Mouse (Mus musculus) T-helper 2 cell (primary cell): ENCODE data around the gene Cers6.

Source experiments
- in situ Hi-C: fragments of 300-600 bp; cut with MboI, MseI; formaldehyde crosslinking; loops from one replicate; pipeline ENCODE4 v1.15.1; 2025; ENCODE audit warnings: high pct_unique_total_duplicates

The Cers6 gene

GRCm38 (mm10) chr2:69113829-69114547 is 252.7 kb downstream of the Cers6 start:
- in situ Hi-C loops = no loop called here

DNA sequence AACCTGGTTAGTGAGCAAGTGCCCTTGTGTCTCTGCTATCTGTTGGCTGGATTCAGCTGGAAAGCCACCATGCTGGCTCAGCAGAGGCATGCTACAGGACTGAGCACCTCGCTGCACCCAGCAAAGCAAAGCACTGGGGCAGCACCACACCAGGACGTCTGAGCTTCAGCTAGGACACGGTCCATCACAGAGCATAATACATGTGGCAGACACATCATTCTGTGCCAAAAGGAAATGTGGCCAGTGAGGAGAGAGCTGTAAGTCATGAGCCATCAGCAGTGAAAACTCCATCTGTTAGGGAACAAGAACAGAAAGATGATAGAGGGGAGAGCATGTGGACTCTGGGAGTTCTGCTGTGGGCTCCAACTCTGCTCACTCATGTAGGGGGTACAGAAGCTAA is 254.7 kb downstream of the Cers6 start:
- in situ Hi-C loops = no loop called here

- in situ Hi-C loops = no loop called here
Observed at GRCm38 (mm10) chr2:69116767-69117166, 255.5 kb downstream of the Cers6 start.

DNA sequence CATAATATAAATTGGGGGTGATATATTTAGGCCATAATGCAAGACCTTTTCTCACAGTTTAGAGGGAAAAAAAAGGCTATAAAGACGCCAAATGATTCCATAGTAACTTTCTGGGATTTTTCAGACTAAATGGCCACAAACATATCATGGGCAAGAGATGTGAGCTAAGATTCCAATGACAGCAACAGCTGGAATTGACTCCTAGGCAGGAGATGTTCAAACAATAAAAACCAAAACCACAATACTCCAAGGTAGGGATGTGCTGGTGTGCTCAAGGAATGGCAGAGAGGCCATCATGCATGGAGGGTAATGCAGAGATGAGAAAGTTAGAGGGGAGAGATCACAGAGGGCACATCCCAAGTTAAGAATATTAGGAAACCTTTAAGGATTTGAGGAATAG is 257.8 kb downstream of the Cers6 start:
- in situ Hi-C loops = no loop called here

GRCm38 (mm10) chr2:69119718-69120117 is 258.5 kb downstream of the Cers6 start:
- in situ Hi-C loops = no loop called here

- in situ Hi-C loops = no loop called here
Observed at GRCm38 (mm10) chr2:69121681-69122080, 260.4 kb downstream of the Cers6 start.

- in situ Hi-C loops = no loop called here
Observed at GRCm38 (mm10) chr2:69125425-69125824, 264.2 kb downstream of the Cers6 start.

GRCm38 (mm10) chr2:69128321-69128720 is 267.1 kb downstream of the Cers6 start:
- in situ Hi-C loops = no loop called here

DNA sequence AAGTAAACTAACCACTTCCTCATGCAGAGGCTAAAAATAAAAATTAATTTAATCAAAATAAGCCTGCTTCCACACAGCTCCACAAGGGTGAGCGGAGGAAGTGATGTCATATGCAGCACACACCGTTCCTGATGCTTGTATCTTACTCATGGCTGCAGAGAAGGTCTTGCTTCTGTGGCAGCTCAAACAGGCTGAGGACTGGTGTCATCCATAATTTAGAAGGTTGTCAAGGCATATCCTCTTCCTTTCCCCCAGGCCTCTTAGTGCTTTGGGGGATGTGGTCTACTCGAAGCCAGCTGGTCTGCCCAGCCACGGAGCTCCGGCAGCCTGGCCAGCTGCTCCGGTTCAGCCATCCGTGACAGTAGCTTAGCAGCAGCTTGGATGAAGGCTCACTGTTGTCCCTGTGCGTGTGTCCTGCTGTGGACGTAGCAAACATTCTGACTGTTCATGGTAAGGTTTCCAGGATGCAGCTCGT is 267.7 kb downstream of the Cers6 start:
- in situ Hi-C loops = no loop called here

- in situ Hi-C loops = no loop called here
Observed at GRCm38 (mm10) chr2:69129425-69130210, 268.4 kb downstream of the Cers6 start.

GRCm38 (mm10) chr2:69132046-69132445 is 270.8 kb downstream of the Cers6 start:
- in situ Hi-C loops = no loop called here

- in situ Hi-C loops = no loop called here
Observed at GRCm38 (mm10) chr2:69132488-69133040, 271.3 kb downstream of the Cers6 start.

DNA sequence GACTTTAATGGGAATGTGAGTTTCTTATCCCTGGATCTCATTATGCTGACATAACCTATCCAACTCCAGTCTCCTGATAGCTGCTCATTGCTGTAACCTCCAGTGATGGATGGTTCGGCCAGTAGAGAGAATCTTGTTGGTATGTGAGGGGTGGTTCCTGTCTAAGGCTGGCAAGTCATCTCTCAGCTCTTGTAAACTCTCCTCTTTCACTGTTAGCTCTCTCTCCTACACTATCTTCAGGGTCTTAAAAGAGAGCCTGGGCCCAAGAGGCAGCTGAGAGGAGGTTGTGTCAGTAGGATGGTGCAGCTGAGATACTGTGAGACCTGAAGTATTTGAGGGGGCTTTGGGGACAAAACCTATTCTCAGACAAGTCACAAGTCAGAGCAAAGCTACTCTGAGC is 272.9 kb downstream of the Cers6 start:
- in situ Hi-C loops = no loop called here

DNA sequence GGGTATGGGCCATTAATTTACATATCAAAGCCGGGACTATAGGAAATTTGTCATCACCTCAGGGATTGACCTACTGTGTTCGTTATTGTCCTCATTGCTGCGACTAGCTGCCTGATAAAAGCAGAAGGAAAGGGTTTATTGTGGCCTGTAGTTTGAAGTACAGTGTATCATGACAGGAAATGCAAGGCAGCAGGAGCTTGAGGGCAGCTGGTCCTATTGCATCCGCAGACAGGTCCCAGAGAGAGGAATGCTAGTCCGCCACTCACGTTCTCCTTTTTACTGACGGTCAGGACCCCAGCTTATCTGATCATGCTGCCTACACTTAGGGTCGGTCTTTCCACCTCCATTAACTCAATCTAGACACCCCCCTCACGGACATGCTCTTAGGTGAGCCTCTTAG is 273.7 kb downstream of the Cers6 start:
- in situ Hi-C loops = loop anchor here (5.0 kb wide), 1 partner anchor 82 kb away; no protein-coding TSS in a partner anchor

GRCm38 (mm10) chr2:69135661-69136576 is 274.7 kb downstream of the Cers6 start, which contains the start of gene Nostrin:
Gene Nostrin (plus strand): TSS chr2:69135800.
- in situ Hi-C loops = loop anchor here (5.0 kb wide), 1 partner anchor 81 kb away; no protein-coding TSS in a partner anchor

DNA sequence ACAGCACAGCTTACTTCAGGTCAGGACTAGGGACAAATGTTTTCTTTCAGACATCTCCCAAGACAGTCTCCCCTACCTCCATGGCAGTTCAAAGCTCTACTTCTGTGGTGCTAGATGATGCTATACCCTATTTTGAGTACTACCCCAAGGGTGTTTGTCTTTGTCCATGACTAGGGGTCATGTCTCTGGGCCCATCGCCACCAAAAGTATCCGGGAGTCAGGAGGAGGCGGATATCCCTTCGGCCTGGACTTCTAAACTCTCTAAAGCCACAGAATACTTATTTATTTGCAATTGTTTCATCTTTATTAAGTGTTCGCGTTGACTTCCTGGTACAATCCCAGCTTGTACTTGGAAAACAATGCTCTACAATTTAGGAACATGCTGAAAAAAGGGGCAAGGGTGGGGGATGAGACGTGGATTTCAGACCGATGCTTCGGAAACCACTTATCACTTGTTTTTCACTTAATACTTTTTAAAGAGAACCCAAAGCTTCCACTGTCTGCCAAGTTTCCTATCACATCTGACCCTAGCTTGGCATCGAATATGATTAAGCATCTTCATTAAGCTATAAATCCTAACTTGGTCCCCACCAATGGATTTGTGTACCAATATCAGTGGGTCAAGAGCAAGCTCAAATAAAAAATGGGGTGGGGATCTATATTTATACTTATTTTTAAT is 276.3 kb downstream of the Cers6 start:
- in situ Hi-C loops = loop anchor here (5.0 kb wide), 1 partner anchor 80 kb away; no protein-coding TSS in a partner anchor

DNA sequence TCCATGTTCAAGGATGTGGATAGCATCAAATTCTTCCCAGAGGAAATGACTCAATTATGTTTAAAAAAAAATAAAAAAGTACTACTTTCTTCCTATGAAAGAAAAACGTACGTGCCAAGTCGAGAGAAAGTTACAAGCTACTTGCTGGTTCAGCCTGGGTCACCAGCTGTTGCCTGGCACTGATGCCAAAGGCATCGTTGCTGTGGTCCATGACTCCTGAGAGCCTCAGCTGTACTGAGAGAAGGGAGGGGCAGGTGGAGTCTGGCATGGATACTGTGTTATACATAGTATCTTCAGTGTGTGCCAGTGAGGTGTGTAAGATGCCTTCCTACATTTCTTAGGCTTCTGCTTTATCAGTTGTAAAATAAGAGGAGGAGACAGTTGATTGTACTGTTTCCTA is 277.5 kb downstream of the Cers6 start:
- in situ Hi-C loops = loop anchor here (5.0 kb wide), 1 partner anchor 79 kb away; no protein-coding TSS in a partner anchor

DNA sequence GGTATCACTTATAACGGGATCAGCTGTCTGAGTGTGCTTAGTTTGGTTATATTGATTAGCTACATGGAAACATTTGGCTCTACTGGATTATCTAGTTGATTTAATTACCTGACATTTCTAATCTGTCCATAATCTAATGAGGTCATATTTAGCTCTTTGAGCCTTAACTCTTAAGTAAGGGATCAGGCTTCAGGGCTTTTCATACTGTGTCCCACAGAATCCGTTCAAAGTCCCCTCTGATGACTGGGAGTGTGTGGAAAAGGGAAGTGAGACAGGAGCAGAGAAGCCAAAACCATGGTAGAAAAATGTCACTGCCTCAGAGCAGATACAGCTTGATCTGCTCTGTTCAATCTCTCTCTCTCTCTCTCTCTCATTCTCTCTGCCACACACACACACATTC is 279.0 kb downstream of the Cers6 start:
- in situ Hi-C loops = no loop called here

DNA sequence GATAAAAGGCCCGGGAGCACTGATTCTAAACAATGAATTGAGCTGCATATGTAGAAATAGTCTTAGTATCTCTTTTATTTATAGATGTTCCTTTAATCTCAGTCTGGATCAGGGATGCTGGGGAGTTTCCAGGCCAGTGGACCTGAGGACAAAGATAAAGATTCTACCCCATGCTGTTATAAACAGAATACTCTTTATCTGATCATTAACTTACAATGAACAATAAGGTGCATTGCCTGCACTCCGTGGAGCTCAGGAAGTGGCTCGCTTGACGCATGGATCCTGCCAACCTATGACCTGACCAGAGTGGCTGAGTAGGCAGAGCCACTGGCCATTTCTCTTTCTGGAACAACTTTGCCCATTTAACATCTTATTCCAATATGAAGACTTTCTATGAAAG is 279.6 kb downstream of the Cers6 start:
- in situ Hi-C loops = no loop called here

DNA sequence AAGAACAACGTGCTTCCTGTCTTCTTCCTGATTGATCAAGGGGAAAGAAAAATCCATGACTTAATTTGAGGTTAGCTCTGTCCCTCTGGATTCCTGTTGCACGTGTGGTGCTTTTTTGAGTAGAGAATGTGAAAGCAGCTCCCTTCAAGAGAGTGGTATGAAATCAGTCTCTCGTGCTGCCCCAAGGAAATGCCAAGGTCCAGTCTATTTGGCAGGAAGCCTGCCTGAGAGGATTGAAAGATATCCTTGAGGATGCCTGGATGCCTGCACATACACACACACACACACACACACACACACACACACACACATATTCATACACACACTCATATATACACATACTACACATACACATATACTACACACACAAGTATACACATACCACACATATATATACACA is 287.4 kb downstream of the Cers6 start:
- in situ Hi-C loops = no loop called here

GRCm38 (mm10) chr2:69149154-69149553 is 287.9 kb downstream of the Cers6 start:
- in situ Hi-C loops = no loop called here
